9 mouse cellular contexts compared by ENCODE assay signal in the genomic region with DNA sequence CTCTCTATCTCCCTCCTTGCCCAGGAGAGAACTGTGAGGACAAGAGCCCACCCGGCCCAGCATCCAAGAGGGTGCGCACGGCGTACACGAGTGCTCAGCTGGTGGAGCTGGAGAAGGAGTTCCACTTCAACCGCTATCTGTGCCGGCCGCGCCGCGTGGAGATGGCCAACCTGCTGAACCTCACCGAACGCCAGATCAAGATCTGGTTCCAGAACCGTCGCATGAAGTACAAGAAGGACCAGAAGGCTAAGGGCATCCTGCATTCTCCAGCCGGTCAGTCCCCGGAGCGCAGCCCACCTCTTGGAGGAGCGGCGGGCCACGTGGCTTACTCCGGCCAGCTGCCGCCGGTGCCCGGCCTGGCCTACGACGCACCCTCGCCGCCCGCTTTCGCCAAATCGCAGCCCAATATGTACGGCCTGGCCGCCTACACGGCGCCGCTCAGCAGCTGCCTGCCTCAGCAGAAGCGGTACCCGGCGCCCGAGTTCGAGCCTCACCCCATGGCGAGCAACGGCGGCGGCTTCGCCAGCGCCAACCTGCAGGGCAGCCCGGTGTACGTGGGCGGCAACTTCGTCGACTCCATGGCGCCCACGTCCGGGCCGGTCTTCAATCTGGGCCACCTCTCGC. TPM values are rescaled to one million over a fixed set of nuclear protein-coding genes. Genes with fewer than 3 reads are reported as not detected.
A peak's percentile ranks its signal among the peaks of the same experiment; 100 is the strongest.
DNase-seq lines count a peak whose midpoint lies in the region; ATAC-seq and TF ChIP-seq lines count a peak whose summit lies in the region.
"Had no signal": no experiment of that assay in that cellular context is flagged by ENCODE, and none has a peak within 500 bp of the region (broad histone marks: within the 10 kb centered on the region; RNA-seq: fewer than 3 reads in every experiment).

No protein-coding gene starts in this region.

- peak overlapping the region; percentile 17; the same call in 1 of the 2 replicates for H3K4me3 ChIP-seq in forebrain, embryonic 12.5 days (replicated peaks)
- no peak overlapping the region for H3K4me3 ChIP-seq in forebrain, embryonic 16.5 days (replicated peaks; ENCODE audit: low read length)
- H3K4me3 ChIP-seq in lung, embryonic 16.5 days (ENCODE audit: low read length): no peak overlapping the region
- H3K4me3 ChIP-seq in lung, postnatal 0 days (ENCODE audit: low read depth, low read length): no peak overlapping the region
- peak overlapping the region; percentile 27 for H3K4me3 ChIP-seq in intestine, embryonic 15.5 days (replicated peaks)
- peak overlapping the region; percentile 23 for H3K4me3 ChIP-seq in stomach, embryonic 15.5 days (replicated peaks)

- H3K36me3 ChIP-seq in forebrain, embryonic 12.5 days (replicated peaks): no peaks in the 10 kb centered on the region
- no peaks in the 10 kb centered on the region for H3K36me3 ChIP-seq in forebrain, embryonic 16.5 days (ENCODE audit: control insufficient read depth, insufficient read depth)
- no peaks in the 10 kb centered on the region for H3K36me3 ChIP-seq in lung, embryonic 16.5 days (ENCODE audit: control insufficient read depth, insufficient read depth, low read length)
- no peaks in the 10 kb centered on the region for H3K36me3 ChIP-seq in lung, postnatal 0 days (ENCODE audit: insufficient read depth, low read length)
- H3K36me3 ChIP-seq in intestine, embryonic 15.5 days: no peaks in the 10 kb centered on the region
- H3K36me3 ChIP-seq in stomach, embryonic 15.5 days: no peaks in the 10 kb centered on the region

- H3K27me3 ChIP-seq in forebrain, embryonic 12.5 days: peaks cover 95% of the 10 kb centered on the region
- peaks cover 86% of the 10 kb centered on the region for H3K27me3 ChIP-seq in forebrain, embryonic 16.5 days (replicated peaks; ENCODE audit: control insufficient read depth, insufficient read depth, low read length)
- H3K27me3 ChIP-seq in lung, embryonic 16.5 days (ENCODE audit: control insufficient read depth, insufficient read depth, low read depth, low read length): peaks cover 95% of the 10 kb centered on the region
- H3K27me3 ChIP-seq in lung, postnatal 0 days (replicated peaks; ENCODE audit: insufficient read depth, low read length): peaks cover 89% of the 10 kb centered on the region
- H3K27me3 ChIP-seq in intestine, embryonic 15.5 days (replicated peaks): peaks cover 83% of the 10 kb centered on the region
- peaks cover 96% of the 10 kb centered on the region for H3K27me3 ChIP-seq in stomach, embryonic 15.5 days (replicated peaks)

- no peak overlapping the region for H3K4me2 ChIP-seq in forebrain, embryonic 12.5 days
- no peak overlapping the region for H3K4me2 ChIP-seq in forebrain, embryonic 16.5 days (ENCODE audit: low read length)
- H3K4me2 ChIP-seq in lung, embryonic 16.5 days (ENCODE audit: low read depth, low read length): no peak overlapping the region
- H3K4me2 ChIP-seq in lung, postnatal 0 days (replicated peaks; ENCODE audit: low read depth, low read length): no peak overlapping the region
- H3K4me2 ChIP-seq in intestine, embryonic 15.5 days (replicated peaks): peak overlapping the region; percentile 49
- H3K4me2 ChIP-seq in stomach, embryonic 15.5 days: peak overlapping the region; percentile 42

- peaks cover 15% of the 10 kb centered on the region for H3K4me1 ChIP-seq in forebrain, embryonic 12.5 days
- H3K4me1 ChIP-seq in forebrain, embryonic 16.5 days (replicated peaks; ENCODE audit: control insufficient read depth, insufficient read depth, low read length): peaks cover 6% of the 10 kb centered on the region; the same call in 1 of the 2 replicates
- peaks cover 7% of the 10 kb centered on the region; the same call in 1 of the 2 replicates for H3K4me1 ChIP-seq in lung, embryonic 16.5 days (replicated peaks; ENCODE audit: control insufficient read depth, insufficient read depth, low read length)
- H3K4me1 ChIP-seq in lung, postnatal 0 days (ENCODE audit: insufficient read depth, low read depth, low read length): peaks cover 8% of the 10 kb centered on the region; the same call in 1 of the 2 replicates
- H3K4me1 ChIP-seq in intestine, embryonic 15.5 days (replicated peaks): peaks cover 12% of the 10 kb centered on the region; the same call in 1 of the 2 replicates
- H3K4me1 ChIP-seq in stomach, embryonic 15.5 days: peaks cover 18% of the 10 kb centered on the region

- no peak overlapping the region for H3K9ac ChIP-seq in forebrain, embryonic 12.5 days
- H3K9ac ChIP-seq in forebrain, embryonic 16.5 days (replicated peaks; ENCODE audit: low read depth, low read length): no peak overlapping the region
- no peak overlapping the region for H3K9ac ChIP-seq in lung, embryonic 16.5 days (ENCODE audit: low read length)
- no peak overlapping the region for H3K9ac ChIP-seq in lung, postnatal 0 days (replicated peaks; ENCODE audit: low read depth)
- peak overlapping the region; percentile 26 for H3K9ac ChIP-seq in intestine, embryonic 15.5 days
- no peak overlapping the region for H3K9ac ChIP-seq in stomach, embryonic 15.5 days

- TF ChIP-seq CTCF in lung, postnatal 0 days (IDR thresholded peaks at IDR 0.05): no peak

- no peak for TF ChIP-seq EP300 in lung, postnatal 0 days (IDR thresholded peaks at IDR 0.05)

- no peak for ATAC-seq in forebrain, embryonic 12.5 days (ENCODE audit: low FRiP score)
- no peak for ATAC-seq in forebrain, embryonic 16.5 days
- ATAC-seq in lung, embryonic 16.5 days (ENCODE audit: low read depth): peak; percentile 34; the same call in 1 of the 2 replicates
- no peak for ATAC-seq in lung, postnatal 0 days
- 0 out of 2 replicates have a peak, but pooled peaks have one; percentile 24 for ATAC-seq in intestine, embryonic 15.5 days
- ATAC-seq in stomach, embryonic 15.5 days (ENCODE audit: insufficient read depth, low FRiP score, low read depth): no peak

- no peaks in the 10 kb centered on the region for H3K9me3 ChIP-seq in forebrain, embryonic 12.5 days
- H3K9me3 ChIP-seq in forebrain, embryonic 16.5 days (ENCODE audit: control insufficient read depth, low read length): peaks cover 4% of the 10 kb centered on the region; the same call in 1 of the 2 replicates
- no peaks in the 10 kb centered on the region for H3K9me3 ChIP-seq in lung, embryonic 16.5 days (ENCODE audit: control insufficient read depth, low read length)
- no peaks in the 10 kb centered on the region for H3K9me3 ChIP-seq in lung, postnatal 0 days (ENCODE audit: low read length)
- H3K9me3 ChIP-seq in intestine, embryonic 15.5 days: no peaks in the 10 kb centered on the region
- no peaks in the 10 kb centered on the region for H3K9me3 ChIP-seq in stomach, embryonic 15.5 days

- no peak overlapping the region for H3K27ac ChIP-seq in forebrain, embryonic 12.5 days
- no peak overlapping the region for H3K27ac ChIP-seq in forebrain, embryonic 16.5 days (ENCODE audit: low read length)
- H3K27ac ChIP-seq in lung, embryonic 16.5 days (ENCODE audit: low read length): no peak overlapping the region
- H3K27ac ChIP-seq in lung, postnatal 0 days (ENCODE audit: low read length): no peak overlapping the region
- H3K27ac ChIP-seq in intestine, embryonic 15.5 days: peak overlapping the region; percentile 32; the same call in 1 of the 2 replicates
- no peak overlapping the region for H3K27ac ChIP-seq in stomach, embryonic 15.5 days

- no peak for DNase-seq in lung, postnatal 0 days (ENCODE audit: low spot score)
- DNase-seq in frontal cortex, adult 2 months (ENCODE audit: extremely low spot score in 1 of 2, low spot score in 1 of 2): no peak
- no peak for DNase-seq in right cerebral cortex, postnatal 10 days (ENCODE audit: low spot score in 2 of 2)

- 1% methylated on average over 58 of the region's 58 CpGs for WGBS in forebrain, embryonic 12.5 days
- WGBS in forebrain, embryonic 16.5 days: 0% methylated on average over 58 of the region's 58 CpGs
- WGBS in lung, embryonic 16.5 days: 2% methylated on average over 58 of the region's 58 CpGs
- 5% methylated on average over 58 of the region's 58 CpGs for WGBS in lung, postnatal 0 days
- 12% methylated on average over 58 of the region's 58 CpGs for WGBS in intestine, embryonic 15.5 days
- WGBS in stomach, embryonic 15.5 days: 6% methylated on average over 58 of the region's 58 CpGs

RNA-seq across cellular contexts. Expression of gene Hoxd1, which starts 16.4 kb away (rescaled TPM):
- 0.31 and 0.52 TPM in 2 replicates for polyA plus RNA-seq in forebrain, embryonic 12.5 days (2016; fragmentation: Nextera tagmentation; extraction: Ambion mirVana)
- not detected in 2 replicates for polyA plus RNA-seq in forebrain, embryonic 16.5 days (2015; fragmentation: Nextera tagmentation; extraction: Ambion mirVana)
- not detected in 2 replicates for polyA plus RNA-seq in lung, embryonic 16.5 days (2015; fragmentation: Nextera tagmentation; extraction: Ambion mirVana)
- not detected in 2 replicates for polyA plus RNA-seq in lung, postnatal 0 days (2015; fragmentation: Nextera tagmentation; extraction: Ambion mirVana)
- 0.09 and 0.10 TPM in 2 replicates for polyA plus RNA-seq in intestine, embryonic 15.5 days (2015; fragmentation: Nextera tagmentation; extraction: Ambion mirVana)
- 0.13 TPM in 2 replicates for polyA plus RNA-seq in stomach, embryonic 15.5 days (2015; fragmentation: Nextera tagmentation; extraction: Ambion mirVana)
- polyA plus RNA-seq in frontal cortex, adult 2 months (2012; rRNA removed): 0.08 and 0.13 TPM in 2 replicates
- polyA plus RNA-seq: liver, adult 2 months had no signal

RNA-seq across cellular contexts. Expression of gene Gm28230, which starts 19.9 kb away (rescaled TPM):
- not detected in 2 replicates for polyA plus RNA-seq in forebrain, embryonic 12.5 days (2016; fragmentation: Nextera tagmentation; extraction: Ambion mirVana)
- not detected in 2 replicates for polyA plus RNA-seq in forebrain, embryonic 16.5 days (2015; fragmentation: Nextera tagmentation; extraction: Ambion mirVana)
- polyA plus RNA-seq in lung, embryonic 16.5 days (2015; fragmentation: Nextera tagmentation; extraction: Ambion mirVana): not detected in 2 replicates
- not detected in 2 replicates for polyA plus RNA-seq in lung, postnatal 0 days (2015; fragmentation: Nextera tagmentation; extraction: Ambion mirVana)
- 0.55 and 0.73 TPM in 2 replicates for polyA plus RNA-seq in intestine, embryonic 15.5 days (2015; fragmentation: Nextera tagmentation; extraction: Ambion mirVana)
- polyA plus RNA-seq in stomach, embryonic 15.5 days (2015; fragmentation: Nextera tagmentation; extraction: Ambion mirVana): not detected in 2 replicates
- 0.04 TPM in 1 of 2 replicates, not detected in the other for polyA plus RNA-seq in frontal cortex, adult 2 months (2012; rRNA removed)
- polyA plus RNA-seq: liver, adult 2 months had no signal

RNA-seq across cellular contexts. Expression of gene Hoxd4, which starts 34.7 kb away (rescaled TPM):
- polyA plus RNA-seq in forebrain, embryonic 12.5 days (2016; fragmentation: Nextera tagmentation; extraction: Ambion mirVana): not detected in 2 replicates
- not detected in 2 replicates for polyA plus RNA-seq in forebrain, embryonic 16.5 days (2015; fragmentation: Nextera tagmentation; extraction: Ambion mirVana)
- not detected in 2 replicates for polyA plus RNA-seq in lung, embryonic 16.5 days (2015; fragmentation: Nextera tagmentation; extraction: Ambion mirVana)
- not detected in 2 replicates for polyA plus RNA-seq in lung, postnatal 0 days (2015; fragmentation: Nextera tagmentation; extraction: Ambion mirVana)
- polyA plus RNA-seq in intestine, embryonic 15.5 days (2015; fragmentation: Nextera tagmentation; extraction: Ambion mirVana): 1.2 and 1.6 TPM in 2 replicates
- polyA plus RNA-seq in stomach, embryonic 15.5 days (2015; fragmentation: Nextera tagmentation; extraction: Ambion mirVana): 0.53 and 0.92 TPM in 2 replicates
- not detected in 2 replicates for polyA plus RNA-seq in frontal cortex, adult 2 months (2012; rRNA removed)

RNA-seq across cellular contexts. Expression of gene Hoxd3, which starts 34.7 kb away (rescaled TPM):
- not detected in 2 replicates for polyA plus RNA-seq in forebrain, embryonic 12.5 days (2016; fragmentation: Nextera tagmentation; extraction: Ambion mirVana)
- not detected in 2 replicates for polyA plus RNA-seq in forebrain, embryonic 16.5 days (2015; fragmentation: Nextera tagmentation; extraction: Ambion mirVana)
- 0.23 and 0.39 TPM in 2 replicates for polyA plus RNA-seq in lung, embryonic 16.5 days (2015; fragmentation: Nextera tagmentation; extraction: Ambion mirVana)
- polyA plus RNA-seq in lung, postnatal 0 days (2015; fragmentation: Nextera tagmentation; extraction: Ambion mirVana): not detected in 2 replicates
- 18.8 and 19.2 TPM in 2 replicates for polyA plus RNA-seq in intestine, embryonic 15.5 days (2015; fragmentation: Nextera tagmentation; extraction: Ambion mirVana)
- 14.4 and 15.8 TPM in 2 replicates for polyA plus RNA-seq in stomach, embryonic 15.5 days (2015; fragmentation: Nextera tagmentation; extraction: Ambion mirVana)
- not detected in 2 replicates for polyA plus RNA-seq in frontal cortex, adult 2 months (2012; rRNA removed)
- polyA plus RNA-seq: liver, adult 2 months had no signal

RNA-seq across cellular contexts. Expression of gene Hoxd8, which starts 42.0 kb away (rescaled TPM):
- 0.08 TPM in 1 of 2 replicates, not detected in the other for polyA plus RNA-seq in forebrain, embryonic 12.5 days (2016; fragmentation: Nextera tagmentation; extraction: Ambion mirVana)
- polyA plus RNA-seq in forebrain, embryonic 16.5 days (2015; fragmentation: Nextera tagmentation; extraction: Ambion mirVana): not detected in 2 replicates
- polyA plus RNA-seq in lung, embryonic 16.5 days (2015; fragmentation: Nextera tagmentation; extraction: Ambion mirVana): 0.20 and 0.39 TPM in 2 replicates
- 0.44 and 0.50 TPM in 2 replicates for polyA plus RNA-seq in lung, postnatal 0 days (2015; fragmentation: Nextera tagmentation; extraction: Ambion mirVana)
- 4.2 and 5.1 TPM in 2 replicates for polyA plus RNA-seq in intestine, embryonic 15.5 days (2015; fragmentation: Nextera tagmentation; extraction: Ambion mirVana)
- 1.9 and 3.2 TPM in 2 replicates for polyA plus RNA-seq in stomach, embryonic 15.5 days (2015; fragmentation: Nextera tagmentation; extraction: Ambion mirVana)
- 0.04 and 0.06 TPM in 2 replicates for polyA plus RNA-seq in frontal cortex, adult 2 months (2012; rRNA removed)

Comparison
In these comparisons a context has a peak if more than half of its experiments do, and no peak if none do; other contexts are left out.
1. ATAC-seq: peak in lung, embryonic 16.5 days (single experiment) and intestine, embryonic 15.5 days (single experiment); none in forebrain, embryonic 12.5 days (single experiment), forebrain, embryonic 16.5 days (single experiment), lung, postnatal 0 days (single experiment) and stomach, embryonic 15.5 days (single experiment).
2. H3K4me3 ChIP-seq: peak in forebrain, embryonic 12.5 days (single experiment), intestine, embryonic 15.5 days (single experiment) and stomach, embryonic 15.5 days (single experiment); none in forebrain, embryonic 16.5 days (single experiment), lung, embryonic 16.5 days (single experiment) and lung, postnatal 0 days (single experiment).
3. H3K4me2 ChIP-seq: peak in intestine, embryonic 15.5 days (single experiment) and stomach, embryonic 15.5 days (single experiment); none in forebrain, embryonic 12.5 days (single experiment), forebrain, embryonic 16.5 days (single experiment), lung, embryonic 16.5 days (single experiment) and lung, postnatal 0 days (single experiment).